Mouse (Mus musculus) kidney, adult 2 months (tissue): ENCODE measurements at regions not wholly inside any gene's neighbourhood (a gene's known extent, or its start where the extent isn't known, plus 50 kb on each side); places are given as distances from the start of the nearest gene placed in this dataset.

Experiments used
- DNase-seq: peaks from one replicate; pipeline ENCODE4 v3.0.0; 2021
- H3K27ac ChIP-seq: fragments of 200-500 bp; 2 replicates; pipeline ENCODE4 v1.5.1; 2012; ENCODE audit warnings: low read depth, low read length, control low read depth, inconsistent platforms; ENCODE audit not compliant: insufficient read depth
- H3K27me3 ChIP-seq: fragments of 200-500 bp; replicated peaks from 2 replicates; pipeline ENCODE4 v1.6.1; 2012; ENCODE audit warnings: mild to moderate bottlenecking, moderate library complexity, low read length, inconsistent platforms; ENCODE audit not compliant: control insufficient read depth, insufficient read depth
- H3K36me3 ChIP-seq: fragments of 200-500 bp; 2 replicates; pipeline ENCODE4 v1.6.1; 2012; ENCODE audit warnings: mild to moderate bottlenecking, moderate library complexity, low read length, inconsistent platforms; ENCODE audit not compliant: control insufficient read depth, insufficient read depth
- H3K4me1 ChIP-seq: fragments of 200-500 bp; 2 replicates; pipeline ENCODE4 v1.6.1; 2011; ENCODE audit warnings: low read length; ENCODE audit not compliant: control insufficient read depth, insufficient read depth
- H3K4me3 ChIP-seq: fragments of 200-500 bp; 2 replicates; pipeline ENCODE4 v1.5.1; 2011; ENCODE audit warnings: mild to moderate bottlenecking, low read depth, low read length, control low read depth; ENCODE audit not compliant: insufficient read depth
- CTCF ChIP-seq: fragments of 200-500 bp; conservative IDR thresholded peaks from 2 replicates; pipeline ENCODE4 v1.5.1; 2011; ENCODE audit warnings: low read depth, mild to moderate bottlenecking, control low read depth, low read length, moderate library complexity, mixed read lengths; ENCODE audit not compliant: insufficient read depth, insufficient read length
- POLR2A ChIP-seq: fragments of 200-500 bp; IDR thresholded peaks from one replicate; pipeline ENCODE4 v1.6.1; 2011; ENCODE audit warnings: low read depth, low read length, control low read depth
- WGBS: fragments of 180-500 bp; shearing (Covaris S2); methylation state at CpG from one replicate; pipeline ENCODE4 v1.1.7; 2018; 5-methylcytosine and 5-hydroxymethylcytosine counted together

DNA sequence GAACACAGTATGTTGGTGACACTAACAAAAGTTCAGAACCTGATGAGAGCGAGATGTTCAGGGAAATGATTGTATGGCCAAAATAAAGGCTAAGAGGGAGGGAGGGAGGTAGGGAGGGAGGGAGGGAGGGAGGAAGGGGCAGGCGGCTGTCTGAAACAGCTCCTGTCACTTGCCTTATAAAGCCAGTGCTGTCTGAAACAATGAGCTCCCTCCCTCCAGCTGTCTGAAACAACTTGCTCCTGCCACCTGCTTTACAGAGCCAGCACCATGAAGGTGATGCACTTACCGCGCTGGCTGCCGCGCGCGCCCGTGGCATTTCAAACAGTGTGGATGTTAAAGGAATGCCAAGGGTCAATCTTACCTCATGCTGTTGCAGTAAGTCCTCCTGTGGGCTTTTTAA, 571.9 kb downstream of the 1700064H15Rik start:
- TF ChIP-seq POLR2A (no peak), CTCF (no peak)
- H3K36me3 ChIP-seq: no peaks in the 10 kb centered on the region
- H3K27ac ChIP-seq: no peak overlapping the region
- H3K27me3 ChIP-seq: no peaks in the 10 kb centered on the region
- H3K4me1 ChIP-seq: no peaks in the 10 kb centered on the region; the same call in 1 of the 2 replicates
- DNase-seq: no peak
- no peak overlapping the region for H3K4me3 ChIP-seq
- 31% methylated on average over 9 of the region's 9 CpGs for WGBS

DNA sequence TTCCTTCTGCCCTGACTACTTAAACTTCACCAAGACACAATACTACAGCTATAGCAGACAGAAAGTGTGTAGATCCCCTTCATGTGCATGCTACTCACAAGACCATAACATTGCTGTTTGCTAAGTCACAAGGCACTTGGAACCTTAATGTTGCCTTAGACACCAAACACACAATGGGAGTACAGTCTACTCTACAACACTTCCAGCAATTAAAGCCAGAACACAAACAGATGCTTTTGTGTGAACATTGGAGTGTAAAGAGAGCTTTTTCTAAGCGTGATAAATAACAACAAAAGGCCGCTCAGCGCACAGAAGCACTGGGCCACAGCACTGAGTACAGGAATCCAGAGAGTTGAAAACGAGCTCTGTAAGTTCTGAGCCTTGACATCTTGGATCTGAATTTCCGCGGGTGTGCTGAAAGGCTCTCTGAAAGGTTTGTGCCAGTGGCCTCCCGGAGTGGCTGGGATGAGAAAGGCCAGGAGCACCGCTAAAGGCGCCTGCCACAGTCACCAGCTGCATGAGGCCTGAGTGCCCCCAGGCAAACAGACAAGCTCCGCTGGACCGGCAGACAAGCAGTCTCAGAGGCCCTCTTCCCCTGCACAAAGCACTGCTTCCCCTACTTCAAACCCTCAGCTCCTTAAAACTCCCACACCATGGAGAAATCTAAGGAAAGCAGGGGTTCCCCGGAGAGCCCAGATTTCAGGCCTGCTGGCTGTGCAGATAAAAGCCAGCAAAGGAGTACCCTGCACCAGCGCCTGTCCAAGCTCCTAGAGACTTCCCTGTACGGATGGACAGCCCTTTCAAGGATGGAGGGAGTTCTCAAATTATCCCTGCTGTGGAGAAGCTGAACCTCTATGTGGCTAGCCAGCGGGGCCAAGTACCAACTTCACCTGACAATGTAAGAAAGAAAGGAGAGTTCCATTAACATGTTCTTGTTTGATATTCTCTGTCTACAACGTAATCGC, 568.3 kb downstream of the 1700064H15Rik start:
- Histone ChIP-seq H3K27ac (no peak overlapping the region), H3K27me3 (no peaks in the 10 kb centered on the region), H3K4me1 (no peaks in the 10 kb centered on the region), H3K36me3 (no peaks in the 10 kb centered on the region), H3K4me3 (no peak overlapping the region)
- no peak for DNase-seq
- WGBS: 62% methylated on average over 17 of the region's 17 CpGs
- TF ChIP-seq CTCF (no peak), POLR2A (no peak)

DNA sequence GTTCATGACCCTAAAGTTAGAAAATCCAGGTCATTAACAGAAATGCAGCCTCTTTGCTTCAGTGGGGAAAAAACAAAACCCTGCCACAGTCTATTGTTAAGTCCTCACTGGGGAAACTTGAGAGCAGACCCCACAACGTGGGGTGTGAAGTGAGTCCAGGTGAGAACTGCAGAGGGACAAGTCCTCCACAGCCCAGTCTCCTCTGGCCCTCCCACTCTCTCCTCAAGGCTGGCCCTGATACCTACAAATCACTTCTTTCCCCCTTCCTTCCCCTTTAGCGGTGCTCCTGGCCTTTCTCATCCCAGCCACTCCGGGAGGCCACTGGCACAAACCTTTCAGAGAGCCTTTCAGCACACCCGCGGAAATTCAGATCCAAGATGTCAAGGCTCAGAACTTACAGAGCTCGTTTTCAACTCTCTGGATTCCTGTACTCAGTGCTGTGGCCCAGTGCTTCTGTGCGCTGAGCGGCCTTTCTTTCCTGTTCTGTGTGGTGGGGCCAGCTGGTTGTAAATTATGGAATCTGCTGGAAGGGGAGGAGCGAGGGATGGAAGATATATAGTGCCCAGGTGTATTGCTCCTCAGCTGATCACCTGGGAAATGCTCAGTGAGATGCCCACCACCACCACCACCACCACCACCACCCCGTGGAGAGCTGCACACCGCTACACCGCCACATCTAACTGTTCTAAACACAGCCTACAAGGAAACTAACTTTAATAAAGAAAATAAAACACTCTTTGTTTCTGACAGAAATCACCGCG, 566.8 kb downstream of the 1700064H15Rik start:
- no peaks in the 10 kb centered on the region for H3K27me3 ChIP-seq
- no peak overlapping the region for H3K27ac ChIP-seq
- no peak overlapping the region for H3K4me3 ChIP-seq
- TF ChIP-seq POLR2A (no peak), CTCF (no peak)
- H3K36me3 ChIP-seq: no peaks in the 10 kb centered on the region
- no peaks in the 10 kb centered on the region for H3K4me1 ChIP-seq
- no peak for DNase-seq
- WGBS: 40% methylated on average over 14 of the region's 14 CpGs

DNA sequence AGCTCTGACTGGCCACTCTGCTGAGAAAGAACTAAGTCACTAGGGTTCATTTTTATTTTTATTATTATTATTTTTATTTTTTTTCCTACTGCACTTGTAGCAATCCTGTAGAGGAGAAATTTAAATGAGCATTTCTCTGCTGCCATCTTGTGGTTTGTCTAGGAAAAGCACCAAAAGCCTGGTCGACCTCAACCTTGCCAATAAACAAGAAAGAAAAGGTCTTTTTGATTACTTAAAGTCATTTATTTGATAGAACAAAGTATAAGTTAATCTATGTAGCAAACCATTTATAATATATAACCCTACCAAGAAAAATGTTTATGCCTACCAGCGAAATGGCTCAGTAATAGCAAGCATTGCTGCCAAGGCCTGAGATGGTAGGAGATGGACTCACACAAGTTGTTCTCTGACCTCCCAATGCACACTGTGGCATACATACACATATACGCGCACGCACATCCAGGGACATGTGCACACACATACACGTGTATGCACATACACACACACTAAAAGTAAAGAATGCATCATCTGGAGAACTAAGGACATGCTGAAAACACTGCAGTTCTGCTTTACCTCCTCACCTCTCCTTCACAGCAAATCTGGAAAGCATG, 566.1 kb downstream of the 1700064H15Rik start:
- H3K27ac ChIP-seq: no peak overlapping the region
- H3K36me3 ChIP-seq: no peaks in the 10 kb centered on the region
- no peak overlapping the region for H3K4me3 ChIP-seq
- H3K27me3 ChIP-seq: no peaks in the 10 kb centered on the region
- peaks cover 4% of the 10 kb centered on the region; the same call in 1 of the 2 replicates for H3K4me1 ChIP-seq
- TF ChIP-seq POLR2A (no peak), CTCF (peak; percentile 23; the same call in 1 of the 2 replicates)
- DNase-seq: peak; percentile 69
- WGBS: 36% methylated on average over 6 of the region's 6 CpGs

DNA sequence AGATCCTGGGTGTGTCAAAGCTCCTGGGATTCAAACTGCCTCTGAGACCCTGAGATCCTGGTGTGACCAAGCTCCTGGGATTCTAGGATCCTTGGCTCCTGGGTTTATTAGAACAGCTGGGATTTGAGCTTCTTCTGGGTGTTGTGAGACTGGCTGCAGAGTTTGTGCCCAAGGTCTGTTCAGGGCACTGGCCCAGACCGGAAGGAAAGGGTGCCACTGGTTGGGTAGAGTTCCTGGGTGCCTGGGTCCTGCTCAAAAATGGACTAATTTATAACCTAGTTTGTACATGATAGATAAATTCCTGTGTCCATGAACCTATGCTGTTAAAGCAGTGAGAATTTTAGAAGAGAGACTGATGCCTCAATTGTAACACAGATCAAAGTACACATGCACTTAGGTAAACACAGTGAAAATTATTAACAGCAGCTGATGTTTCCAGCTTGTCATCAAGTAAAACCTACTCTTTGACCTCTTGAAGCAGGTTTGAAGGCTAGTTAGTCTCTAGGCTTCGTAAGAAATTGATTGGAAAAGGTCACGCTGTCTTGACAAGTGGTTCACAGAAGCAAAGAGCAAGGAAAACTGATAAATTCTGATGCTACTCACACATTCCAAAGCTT, 561.2 kb downstream of the 1700064H15Rik start:
- TF ChIP-seq CTCF: no peak
- TF ChIP-seq POLR2A: no peak
- peak; percentile 85 for DNase-seq
- peak overlapping the region; percentile 100 for H3K27ac ChIP-seq
- no peaks in the 10 kb centered on the region for H3K36me3 ChIP-seq
- no peak overlapping the region for H3K4me3 ChIP-seq
- 45% methylated on average over 3 of the region's 3 CpGs for WGBS
- peaks cover 8% of the 10 kb centered on the region for H3K4me1 ChIP-seq
- H3K27me3 ChIP-seq: no peaks in the 10 kb centered on the region
